Mouse (Mus musculus) fibroblast of lung, adult 2 months (primary cell): ENCODE measurements around the gene Ulk3.

ENCODE experiments used
- DNase-seq: peaks from one replicate; pipeline ENCODE4 v3.0.0-alpha.2; 2011; ENCODE audit warnings: low read depth

Gene Ulk3

DNA sequence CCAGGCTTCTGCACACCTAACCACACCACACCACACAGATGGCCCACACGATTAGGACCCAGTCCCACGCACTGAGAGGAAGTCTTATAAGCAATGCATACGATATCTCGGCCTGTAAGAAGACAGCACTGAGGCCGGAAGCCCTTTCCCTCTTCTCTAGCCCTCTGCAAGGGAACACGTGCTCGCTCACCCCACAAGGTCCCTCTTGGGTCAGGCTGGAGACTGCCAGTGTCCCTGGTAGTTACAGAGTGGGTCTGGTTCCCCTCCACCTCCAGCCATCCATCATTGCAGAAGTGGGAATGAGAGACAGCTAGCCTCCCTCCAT is 54.6 kb downstream of the Ulk3 start:
- no peak for DNase-seq

DNA sequence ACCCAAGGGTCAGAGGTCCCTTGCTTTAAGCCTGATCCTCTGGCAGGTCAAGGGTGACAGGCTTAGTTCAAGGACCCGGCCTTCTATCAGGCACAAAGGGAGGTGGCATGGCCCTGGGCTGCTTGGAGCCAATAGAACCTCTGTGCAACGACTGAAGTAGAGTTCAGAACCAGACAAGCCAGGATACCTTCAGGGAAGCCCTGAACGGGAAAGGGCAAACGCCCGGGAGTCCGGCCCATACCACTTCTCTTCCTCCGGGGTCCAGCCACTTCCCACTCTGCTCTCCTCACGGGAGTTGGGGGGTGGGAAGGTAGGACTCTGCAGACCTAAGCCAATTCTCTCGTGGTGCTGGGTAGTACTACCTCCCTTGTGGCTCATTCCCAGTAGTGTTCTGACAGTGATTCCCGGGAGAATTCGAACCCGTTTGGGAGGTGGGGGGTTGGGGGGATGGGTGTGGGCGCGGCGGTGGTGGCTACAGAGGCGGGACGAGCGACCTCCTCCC is 55.2 kb downstream of the Ulk3 start:
- no peak for DNase-seq

DNA sequence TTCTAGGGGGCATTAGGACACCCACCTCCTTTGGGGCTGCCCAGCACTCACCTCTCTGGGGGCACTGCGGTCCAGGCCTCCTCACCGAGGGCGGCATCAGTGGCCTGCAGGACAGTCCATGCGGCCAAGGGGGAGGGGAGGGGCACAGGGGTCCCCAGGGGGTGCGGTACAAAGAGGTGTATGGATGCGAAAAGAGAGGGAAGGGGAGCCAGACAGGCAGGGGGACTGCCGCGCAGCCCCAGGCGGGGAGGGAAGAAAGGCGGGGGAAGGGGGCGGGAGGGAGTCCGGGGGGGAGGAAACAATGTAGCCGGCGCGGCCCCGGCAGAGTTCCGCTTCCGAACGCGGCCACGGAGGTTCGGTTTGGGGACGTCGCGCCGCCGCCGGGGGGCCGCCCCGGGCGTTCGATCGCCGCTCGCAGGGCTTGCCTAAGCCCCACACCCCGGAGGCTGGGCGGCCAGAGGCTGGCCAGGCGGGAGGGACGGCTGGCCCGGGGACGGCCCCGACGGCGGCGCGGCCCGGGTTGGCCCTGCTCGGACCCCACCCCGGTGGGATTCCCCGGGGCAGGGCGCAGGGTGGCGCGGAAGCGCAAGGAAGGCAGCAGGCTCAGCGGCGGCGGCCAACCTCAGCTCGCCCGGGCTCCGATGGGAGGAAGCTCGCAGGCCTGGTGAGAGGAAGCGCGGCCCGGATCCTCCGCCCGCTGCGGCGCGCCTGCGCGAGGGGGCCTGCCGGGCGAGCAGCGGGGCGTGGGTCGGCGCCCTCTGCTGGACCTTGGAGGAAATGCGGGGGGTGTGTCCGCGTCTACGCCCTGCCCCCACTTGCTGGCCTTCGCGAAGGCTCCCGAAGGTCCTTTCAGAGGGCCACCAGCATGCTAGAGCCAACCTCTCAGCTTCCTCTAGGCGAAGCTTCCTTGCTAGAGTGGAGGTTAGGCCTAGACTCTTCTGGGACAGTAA is 56.0 kb downstream of the Ulk3 start:
- DNase-seq: peak; percentile 74
